7 mouse cellular contexts compared by ENCODE assay signal in the genomic region with DNA sequence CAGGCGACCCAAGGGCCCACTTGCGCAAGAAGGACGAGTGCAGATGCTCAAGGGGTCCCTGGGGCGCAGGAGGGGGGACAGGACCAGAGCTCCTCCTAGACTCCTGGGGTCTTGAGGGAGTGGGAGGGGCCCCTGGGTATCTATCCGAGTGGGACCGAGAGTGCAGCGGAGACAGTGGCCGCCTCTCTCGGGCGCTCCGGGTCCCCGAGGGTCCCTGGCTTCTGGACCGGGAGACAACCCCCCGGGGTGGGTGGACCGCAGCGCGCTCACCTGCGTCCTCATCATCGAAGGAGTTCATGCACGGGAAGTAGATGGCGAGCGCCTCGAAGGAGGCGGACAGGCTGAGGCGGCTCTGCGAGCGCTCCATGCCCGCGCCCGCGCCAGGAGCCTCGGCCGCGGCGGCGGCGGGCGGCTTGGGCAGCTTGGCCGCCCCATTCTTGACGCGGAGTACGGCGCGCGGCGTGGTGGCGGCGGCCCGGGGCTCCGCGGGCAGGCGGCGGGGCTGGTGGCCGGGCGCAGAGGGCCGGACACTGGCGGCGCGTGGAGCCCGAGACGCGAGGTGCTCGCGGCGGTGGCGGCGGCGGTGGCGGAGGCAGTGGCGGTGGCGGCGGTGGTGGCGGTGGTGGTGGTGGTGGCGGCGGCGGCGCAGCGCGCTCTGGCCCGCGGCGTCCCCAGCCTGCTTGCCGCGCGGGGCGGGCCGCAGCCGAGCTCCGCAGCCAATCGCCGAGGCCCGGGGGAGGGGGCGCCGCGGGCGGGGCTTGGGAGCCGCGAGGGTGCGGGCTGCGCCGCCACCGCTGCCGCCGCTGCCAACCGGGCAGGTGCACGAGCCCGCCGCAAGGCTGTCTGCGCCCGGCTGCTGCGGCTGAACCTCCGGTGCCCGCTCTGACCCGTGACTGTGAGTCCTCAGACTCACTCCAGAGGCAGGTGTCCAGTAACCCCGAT. TPM values are rescaled to one million over a fixed set of nuclear protein-coding genes. Genes with fewer than 3 reads are reported as not detected.
DNase-seq lines count a peak whose midpoint lies in the region; ATAC-seq and TF ChIP-seq lines count a peak whose summit lies in the region.

TSS of gene Rims4 (minus strand) at position 367 of the 942 bp plus-strand sequence.

- WGBS in heart, embryonic 12.5 days = 5% methylated on average over 94 of the region's 115 CpGs
- 3% methylated on average over 92 of the region's 115 CpGs for WGBS in small intestine, adult 2 months

- no peaks in the 10 kb centered on the region for H3K9me3 ChIP-seq in ES-Bruce4 (replicated peaks; ENCODE audit: control insufficient read depth, insufficient read depth, low read length, poor library complexity, severe bottlenecking)
- H3K9me3 ChIP-seq in heart, embryonic 12.5 days (replicated peaks) = no peaks in the 10 kb centered on the region

- peaks cover 7% of the 10 kb centered on the region for H3K27me3 ChIP-seq in ES-Bruce4 (ENCODE audit: control insufficient read depth, insufficient read depth, low read length, poor library complexity, severe bottlenecking)
- H3K27me3 ChIP-seq in heart, embryonic 12.5 days (replicated peaks) = peaks cover 93% of the 10 kb centered on the region
- H3K27me3 ChIP-seq in small intestine, adult 2 months (ENCODE audit: control insufficient read depth, insufficient read depth, low read length) = peaks cover 36% of the 10 kb centered on the region

- no peak for TF ChIP-seq POLR2A in ES-Bruce4 (IDR thresholded peaks at IDR 0.05; ENCODE audit: insufficient read depth, low read length)
- TF ChIP-seq POLR2A in small intestine, adult 2 months (IDR thresholded peaks at IDR 0.05; ENCODE audit: low read depth, low read length) = no peak

- H3K27ac ChIP-seq in ES-Bruce4 (ENCODE audit: insufficient read depth, low read length) = no peak within 1 kb of the TSS
- H3K27ac ChIP-seq in heart, embryonic 12.5 days (ENCODE audit: poor library complexity, severe bottlenecking) = no peak within 1 kb of the TSS
- H3K27ac ChIP-seq in layer of hippocampus, adult 2 months = peak within 1 kb of the TSS; percentile 84
- no peak within 1 kb of the TSS for H3K27ac ChIP-seq in small intestine, adult 2 months (ENCODE audit: insufficient read depth, low read depth, low read length)

- TF ChIP-seq EP300 in ES-Bruce4 (IDR thresholded peaks at IDR 0.05; ENCODE audit: insufficient read depth, low read depth, low read length) = no peak

- peak; percentile 78 to 81 for DNase-seq in adrenal gland, adult 18-20 months (ENCODE audit: low spot score in 2 of 2)
- DNase-seq in embryo, embryonic 9.5 days (ENCODE audit: extremely low spot score) = peak; percentile 45
- DNase-seq in layer of hippocampus, adult 2 months (ENCODE audit: low spot score in 2 of 2) = peak; percentile 68 to 71
- peak; percentile 40 for DNase-seq in mesoderm, embryonic 11.5 days (ENCODE audit: low read depth, low spot score)

- H3K4me1 ChIP-seq in ES-Bruce4 (ENCODE audit: control insufficient read depth, insufficient read depth, low read length) = no peaks in the 10 kb centered on the region
- peaks cover 14% of the 10 kb centered on the region for H3K4me1 ChIP-seq in heart, embryonic 12.5 days (replicated peaks)
- H3K4me1 ChIP-seq in small intestine, adult 2 months (ENCODE audit: control insufficient read depth, insufficient read depth, insufficient read length, low read length) = peaks cover 2% of the 10 kb centered on the region; the same call in 1 of the 2 replicates

- peak; percentile 69; the same call in 1 of the 2 replicates for ATAC-seq in heart, embryonic 12.5 days (ENCODE audit: insufficient number of reproducible peaks, low FRiP score)

- H3K36me3 ChIP-seq in ES-Bruce4 (ENCODE audit: control insufficient read depth, insufficient read depth, low read length, poor library complexity, severe bottlenecking) = no peaks in the 10 kb centered on the region
- no peaks in the 10 kb centered on the region for H3K36me3 ChIP-seq in heart, embryonic 12.5 days
- no peaks in the 10 kb centered on the region for H3K36me3 ChIP-seq in small intestine, adult 2 months (ENCODE audit: control insufficient read depth, insufficient read depth, low read length)

- peak within 1 kb of the TSS; percentile 92 for H3K9ac ChIP-seq in ES-Bruce4 (ENCODE audit: low read depth, poor library complexity, severe bottlenecking)
- peak within 1 kb of the TSS; percentile 77 for H3K9ac ChIP-seq in heart, embryonic 12.5 days

- peak within 1 kb of the TSS; percentile 93 for H3K4me3 ChIP-seq in ES-Bruce4 (ENCODE audit: low read depth, low read length)
- H3K4me3 ChIP-seq in heart, embryonic 12.5 days = peak within 1 kb of the TSS; percentile 76
- H3K4me3 ChIP-seq in layer of hippocampus, adult 2 months = peak within 1 kb of the TSS; percentile 76
- peak within 1 kb of the TSS; percentile 48 for H3K4me3 ChIP-seq in small intestine, adult 2 months (ENCODE audit: low read depth, low read length)

- peak within 1 kb of the TSS; percentile 99 for H3K4me2 ChIP-seq in heart, embryonic 12.5 days

- TF ChIP-seq CTCF in ES-Bruce4 (IDR thresholded peaks at IDR 0.05; ENCODE audit: low read depth, low read length) = no peak
- TF ChIP-seq CTCF in layer of hippocampus, adult 2 months (conservative IDR thresholded peaks at IDR 0.05) = no peak
- no peak for TF ChIP-seq CTCF in small intestine, adult 2 months (IDR thresholded peaks at IDR 0.05; ENCODE audit: extremely low read depth, insufficient read length, insufficient replicate concordance, low read depth, low read length)

RNA-seq across cellular contexts. Expression of gene Rims4, which starts in this region (rescaled TPM):
- polyA plus RNA-seq in ES-Bruce4 (2011; ENCODE audit: insufficient read depth, insufficient read length, low read depth, missing spikeins) = 0.88 and 1.7 TPM in 2 replicates
- 100 to 1,000 TPM in 1 of 2 experiments, 10 to 100 TPM in 1; 90.5 to 234 TPM for total RNA-seq in adrenal gland, adult 18-20 months (2021)
- polyA plus RNA-seq in heart, embryonic 12.5 days (2016; fragmentation: Nextera tagmentation; extraction: Ambion mirVana) = 0.65 and 0.77 TPM in 2 replicates
- 10 to 100 TPM; 37.0 to 39.9 TPM for total RNA-seq in layer of hippocampus, adult 2 months (2021)
- polyA plus RNA-seq in small intestine, adult 2 months (2012; rRNA removed) = 0.05 and 0.17 TPM in 2 replicates

Comparison
In these comparisons a context has a peak if more than half of its experiments do, and no peak if none do; other contexts are left out.
1. Peak in ATAC-seq, H3K4me3 ChIP-seq, H3K9ac ChIP-seq and H3K4me2 ChIP-seq in heart, embryonic 12.5 days; RNA of the gene not detected or under 1 TPM.